Mouse (Mus musculus) forebrain, embryonic 15.5 days (tissue): ENCODE results near the gene Helz. TPM values are rescaled to one million over a fixed set of nuclear protein-coding genes. Genes with fewer than 3 reads are reported as not detected.
"Not testable (repeated sequence)": the region's sequence is repeated elsewhere in the genome, so short reads cannot be mapped to it uniquely, and the experiment has no call there.

Experiments
- ATAC-seq: fragments of 200-750 bp; cut with Nextera tagmentation; replicated peaks from 2 replicates; pipeline ENCODE4 v1.8.0; 2017; ENCODE audit warnings: mild to moderate bottlenecking, moderate TSS enrichment, moderate library complexity
- H3K27ac ChIP-seq: fragments of 300-500 bp; sonication (generic); replicated peaks from 2 replicates; pipeline ENCODE4 v1.5.1; 2015; ENCODE audit warnings: mild to moderate bottlenecking, inconsistent platforms
- H3K27me3 ChIP-seq: fragments of 300-500 bp; sonication (generic); 2 replicates; pipeline ENCODE4 v1.6.1; 2015; ENCODE audit warnings: inconsistent platforms
- H3K36me3 ChIP-seq: fragments of 300-500 bp; sonication (generic); 2 replicates; pipeline ENCODE4 v1.6.1; 2015; ENCODE audit warnings: mild to moderate bottlenecking, inconsistent platforms
- H3K4me1 ChIP-seq: fragments of 300-500 bp; sonication (generic); 2 replicates; pipeline ENCODE4 v1.6.1; 2015; ENCODE audit warnings: inconsistent platforms
- H3K4me2 ChIP-seq: fragments of 300-500 bp; sonication (generic); replicated peaks from 2 replicates; pipeline ENCODE4 v1.6.1; 2015; ENCODE audit warnings: mild to moderate bottlenecking, inconsistent platforms
- H3K4me3 ChIP-seq: fragments of 300-500 bp; sonication (generic); 2 replicates; pipeline ENCODE4 v1.5.1; 2015; ENCODE audit warnings: mild to moderate bottlenecking, inconsistent platforms
- H3K9ac ChIP-seq: fragments of 300-500 bp; sonication (generic); replicated peaks from 2 replicates; pipeline ENCODE4 v1.6.1; 2015; ENCODE audit warnings: mild to moderate bottlenecking, inconsistent platforms
- H3K9me3 ChIP-seq: fragments of 300-500 bp; sonication (generic); 2 replicates; pipeline ENCODE4 v1.6.1; 2016; ENCODE audit warnings: inconsistent platforms
- WGBS: fragments of 180-500 bp; shearing (Covaris S2); methylation state at CpG from one replicate; pipeline ENCODE4 v1.1.7; 2015; ENCODE audit warnings: mixed read lengths; 5-methylcytosine and 5-hydroxymethylcytosine counted together
- polyA plus RNA-seq: library from polyadenylated mRNA; unstranded; fragments of >200 nt; fragmentation: Nextera tagmentation; extraction: Ambion mirVana; gene quantifications from 2 replicates; pipeline ENCODE4 v1.2.1, GENCODE M21; 2015

Helz gene
- polyA plus RNA-seq, 1 experiment from 2014 or later = 18.7 TPM

GRCm38 (mm10) chr11:107586129-107586528, 38.4 kb downstream of the Helz start:
- not testable (repeated sequence) for H3K4me2 ChIP-seq, H3K27ac ChIP-seq, ATAC-seq, H3K9ac ChIP-seq, H3K4me1 ChIP-seq, H3K36me3 ChIP-seq, H3K27me3 ChIP-seq, H3K4me3 ChIP-seq, H3K9me3 ChIP-seq
- WGBS = 87% methylated on average over 5 of the region's 5 CpGs

DNA sequence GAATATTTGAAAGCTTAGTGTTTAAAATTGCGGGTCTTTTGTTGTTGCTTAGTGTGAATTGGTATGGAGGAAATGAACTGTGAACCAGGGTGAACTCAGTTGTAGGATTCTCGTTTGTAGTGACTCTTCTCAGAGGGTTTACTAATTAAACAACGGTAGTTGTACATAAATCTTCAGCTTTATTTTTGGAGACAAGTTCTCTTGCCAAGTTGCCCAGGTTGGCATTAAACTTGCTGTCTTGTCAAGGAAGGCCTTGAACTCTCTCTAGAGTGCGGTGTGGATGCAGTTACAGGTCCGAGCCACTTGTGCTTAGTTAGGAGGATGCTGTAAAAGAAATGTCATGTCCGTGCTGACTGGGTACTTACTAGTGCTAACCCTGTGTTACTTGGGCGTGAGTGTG, 39.4 kb downstream of the Helz start:
- H3K4me1 ChIP-seq = peaks cover 9% of the 10 kb centered on the region
- H3K4me3 ChIP-seq = no peak overlapping the region
- H3K27me3 ChIP-seq = no peaks in the 10 kb centered on the region
- H3K36me3 ChIP-seq = no peaks in the 10 kb centered on the region; the same call in 1 of the 2 replicates
- H3K4me2 ChIP-seq = no peak overlapping the region
- H3K9ac ChIP-seq = no peak overlapping the region
- H3K9me3 ChIP-seq = no peaks in the 10 kb centered on the region
- WGBS = 88% methylated on average over 7 of the region's 7 CpGs
- H3K27ac ChIP-seq = no peak overlapping the region
- no peak for ATAC-seq

GRCm38 (mm10) chr11:107592575-107592974, 44.8 kb downstream of the Helz start:
- ATAC-seq = no peak
- H3K9me3 ChIP-seq = no peaks in the 10 kb centered on the region
- H3K36me3 ChIP-seq = peaks cover 28% of the 10 kb centered on the region
- H3K27me3 ChIP-seq = no peaks in the 10 kb centered on the region
- H3K27ac ChIP-seq = no peak overlapping the region
- 83% methylated on average over 5 of the region's 5 CpGs for WGBS
- H3K9ac ChIP-seq = no peak overlapping the region
- H3K4me3 ChIP-seq = no peak overlapping the region
- H3K4me2 ChIP-seq = no peak overlapping the region
- no peaks in the 10 kb centered on the region for H3K4me1 ChIP-seq

- no peak overlapping the region for H3K9ac ChIP-seq
- H3K4me2 ChIP-seq = no peak overlapping the region
- no peaks in the 10 kb centered on the region for H3K9me3 ChIP-seq
- no peak overlapping the region for H3K27ac ChIP-seq
- H3K27me3 ChIP-seq = no peaks in the 10 kb centered on the region
- H3K4me3 ChIP-seq = no peak overlapping the region
- ATAC-seq = no peak
- no peaks in the 10 kb centered on the region for H3K4me1 ChIP-seq
- 92% methylated on average over 4 of the region's 4 CpGs for WGBS
- H3K36me3 ChIP-seq = peaks cover 47% of the 10 kb centered on the region
These were observed 49.7 kb downstream of the Helz start for GRCm38 (mm10) chr11:107597381-107597780.

DNA sequence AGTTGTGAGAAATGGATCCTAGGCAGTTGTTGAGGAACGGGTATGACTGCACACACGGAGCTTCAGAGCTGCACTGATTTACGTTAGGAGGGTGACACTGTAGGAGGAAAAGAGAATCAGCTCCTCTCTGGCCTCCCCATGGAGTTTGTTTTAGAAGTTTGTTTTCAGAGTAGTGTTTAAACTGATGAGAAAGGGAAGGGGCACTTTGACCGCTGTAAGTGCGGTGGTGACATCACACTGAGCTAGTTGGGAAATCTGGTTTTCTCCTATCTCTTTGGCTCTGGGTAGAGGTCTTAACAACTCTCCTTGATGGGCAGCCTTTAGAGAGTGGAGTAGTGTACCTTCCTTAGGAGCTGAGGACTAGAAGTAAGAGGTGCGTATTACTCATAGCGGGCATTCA, 58.0 kb downstream of the Helz start:
- peaks cover 30% of the 10 kb centered on the region for H3K36me3 ChIP-seq
- no peaks in the 10 kb centered on the region for H3K4me1 ChIP-seq
- no peak overlapping the region for H3K9ac ChIP-seq
- no peak for ATAC-seq
- H3K4me3 ChIP-seq = no peak overlapping the region
- no peaks in the 10 kb centered on the region for H3K9me3 ChIP-seq
- no peaks in the 10 kb centered on the region for H3K27me3 ChIP-seq
- no peak overlapping the region for H3K4me2 ChIP-seq
- no peak overlapping the region for H3K27ac ChIP-seq
- 96% methylated on average over 7 of the region's 7 CpGs for WGBS

DNA sequence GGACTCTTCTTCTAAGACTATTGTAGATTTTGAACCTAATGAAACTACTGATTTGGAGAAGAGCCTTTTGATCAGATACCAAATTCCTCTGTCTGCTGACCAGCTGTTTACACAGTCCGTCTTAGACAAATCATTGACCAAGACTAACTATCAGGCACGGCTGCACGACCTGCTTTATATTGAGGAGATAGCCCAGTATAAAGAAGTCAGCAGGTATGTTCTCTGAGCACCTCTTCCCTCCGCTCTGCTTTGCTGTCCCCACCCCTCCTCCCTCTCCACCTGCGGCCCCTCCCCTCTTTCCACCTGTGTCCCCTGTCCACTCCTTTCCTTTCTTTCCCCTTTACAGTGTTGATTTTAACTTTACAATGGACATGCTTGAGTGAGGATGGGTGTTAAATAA, 66.2 kb downstream of the Helz start:
- H3K36me3 ChIP-seq = 0 out of 2 replicates have a peak, but pooled peaks cover 13% of the 10 kb centered on the region
- no peaks in the 10 kb centered on the region for H3K4me1 ChIP-seq
- no peak overlapping the region for H3K4me3 ChIP-seq
- H3K27me3 ChIP-seq = no peaks in the 10 kb centered on the region
- H3K9me3 ChIP-seq = no peaks in the 10 kb centered on the region
- H3K27ac ChIP-seq = no peak overlapping the region
- no peak for ATAC-seq
- no peak overlapping the region for H3K4me2 ChIP-seq
- no peak overlapping the region for H3K9ac ChIP-seq
- WGBS = 95% methylated on average over 5 of the region's 5 CpGs

DNA sequence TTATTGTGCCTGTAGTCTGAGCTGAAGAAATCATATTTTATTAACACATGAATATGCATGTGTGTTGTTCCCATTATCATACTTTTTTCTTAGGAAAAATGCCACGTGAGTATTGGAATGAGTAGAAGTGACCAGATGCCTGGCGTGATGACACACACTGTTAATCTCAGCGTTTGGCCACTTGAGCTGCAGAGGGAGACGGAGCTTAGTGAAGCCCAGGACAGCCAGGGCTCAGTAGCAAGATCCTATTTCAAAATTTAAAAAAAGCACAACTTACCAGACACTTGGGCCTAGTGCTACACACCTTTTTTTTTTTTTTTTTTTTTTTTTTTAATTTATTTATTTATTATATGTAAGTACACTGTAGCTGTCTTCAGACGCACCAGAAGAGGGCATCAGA, 68.0 kb downstream of the Helz start:
- no peaks in the 10 kb centered on the region for H3K4me1 ChIP-seq
- no peak overlapping the region for H3K4me3 ChIP-seq
- H3K9ac ChIP-seq = no peak overlapping the region
- peaks cover 30% of the 10 kb centered on the region for H3K36me3 ChIP-seq
- ATAC-seq = no peak
- WGBS = 94% methylated on average over 5 of the region's 5 CpGs
- no peak overlapping the region for H3K4me2 ChIP-seq
- no peaks in the 10 kb centered on the region for H3K27me3 ChIP-seq
- no peak overlapping the region for H3K27ac ChIP-seq
- H3K9me3 ChIP-seq = no peaks in the 10 kb centered on the region

- Histone ChIP-seq H3K9ac (no peak overlapping the region), H3K4me1 (no peaks in the 10 kb centered on the region), H3K4me3 (no peak overlapping the region), H3K36me3 (peaks cover 35% of the 10 kb centered on the region), H3K4me2 (no peak overlapping the region), H3K27ac (no peak overlapping the region), H3K9me3 (no peaks in the 10 kb centered on the region), H3K27me3 (no peaks in the 10 kb centered on the region)
- no peak for ATAC-seq
- whole genome bisulfite sequencing = 38% methylated on average over 5 of the region's 5 CpGs
These were observed 70.2 kb downstream of the Helz start for GRCm38 (mm10) chr11:107617976-107618375.

DNA sequence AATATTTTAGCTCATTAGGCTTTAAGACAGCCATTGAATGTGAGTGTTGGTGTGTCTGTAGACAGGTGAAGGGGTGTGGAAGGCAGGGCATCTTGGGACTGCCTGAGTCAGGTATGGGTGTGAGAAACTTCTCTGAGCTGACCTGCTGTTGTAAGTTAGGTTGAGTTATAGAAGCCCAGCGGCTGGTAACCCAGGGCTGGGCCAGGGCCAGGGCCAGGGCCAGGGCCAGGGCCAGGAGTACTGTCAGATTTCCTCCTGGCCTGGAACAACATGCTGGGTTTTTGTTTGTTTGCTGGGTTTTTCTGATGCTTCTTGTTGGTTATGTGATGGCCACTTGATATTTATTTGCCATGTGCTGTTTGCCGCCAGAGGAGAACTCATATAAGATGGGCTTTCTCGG, 76.9 kb downstream of the Helz start:
- H3K27ac ChIP-seq = no peak overlapping the region
- H3K4me3 ChIP-seq = no peak overlapping the region
- H3K4me2 ChIP-seq = no peak overlapping the region
- 94% methylated on average over 3 of the region's 3 CpGs for WGBS
- no peak overlapping the region for H3K9ac ChIP-seq
- no peak for ATAC-seq
- no peaks in the 10 kb centered on the region for H3K9me3 ChIP-seq
- H3K27me3 ChIP-seq = no peaks in the 10 kb centered on the region
- no peaks in the 10 kb centered on the region for H3K4me1 ChIP-seq
- peaks cover 26% of the 10 kb centered on the region for H3K36me3 ChIP-seq

GRCm38 (mm10) chr11:107625746-107626145, 78.0 kb downstream of the Helz start:
- ATAC-seq = no peak
- WGBS = 86% methylated on average over 11 of the region's 11 CpGs

GRCm38 (mm10) chr11:107629504-107629903, 81.8 kb downstream of the Helz start:
- Histone ChIP-seq H3K4me2 (no peak overlapping the region), H3K4me3 (no peak overlapping the region), H3K36me3 (peaks cover 24% of the 10 kb centered on the region; the same call in 1 of the 2 replicates), H3K4me1 (no peaks in the 10 kb centered on the region), H3K9me3 (no peaks in the 10 kb centered on the region), H3K27me3 (no peaks in the 10 kb centered on the region), H3K27ac (no peak overlapping the region), H3K9ac (no peak overlapping the region)
- WGBS = 29% methylated on average over 4 of the region's 4 CpGs
- ATAC-seq = peak; percentile 69

More at GRCm38 (mm10) chr11:107625746-107626145, 78.0 kb downstream of the Helz start:
- Histone ChIP-seq H3K9me3 (no peaks in the 10 kb centered on the region), H3K27me3 (no peaks in the 10 kb centered on the region), H3K4me1 (no peaks in the 10 kb centered on the region), H3K9ac (no peak overlapping the region), H3K4me2 (no peak overlapping the region), H3K27ac (no peak overlapping the region), H3K4me3 (no peak overlapping the region), H3K36me3 (peaks cover 15% of the 10 kb centered on the region)

DNA sequence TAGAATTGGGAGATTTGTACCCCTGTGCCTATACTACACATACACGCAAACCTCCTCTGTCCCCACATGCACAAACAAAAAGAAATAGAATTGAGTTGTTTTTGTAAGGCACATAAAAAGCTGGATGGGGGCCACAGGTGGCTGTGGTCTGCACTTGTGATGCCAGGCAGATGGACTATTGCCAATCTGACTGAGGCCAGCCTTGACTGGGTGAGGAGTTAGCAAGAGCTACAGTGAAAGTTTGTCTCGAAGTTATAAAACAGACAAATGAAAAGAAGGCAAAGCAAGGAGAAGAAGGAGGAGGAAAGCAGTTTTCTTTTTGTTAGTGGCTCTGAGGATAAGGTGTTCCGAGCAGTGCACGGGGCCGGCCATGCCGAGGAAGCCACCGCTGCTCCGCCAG, 82.2 kb downstream of the Helz start:
- no peaks in the 10 kb centered on the region for H3K4me1 ChIP-seq
- no peak for ATAC-seq
- H3K9ac ChIP-seq = no peak overlapping the region
- H3K36me3 ChIP-seq = peaks cover 26% of the 10 kb centered on the region; the same call in 1 of the 2 replicates
- H3K4me2 ChIP-seq = no peak overlapping the region
- 87% methylated on average over 8 of the region's 8 CpGs for WGBS
- no peaks in the 10 kb centered on the region for H3K27me3 ChIP-seq
- no peak overlapping the region for H3K27ac ChIP-seq
- H3K4me3 ChIP-seq = no peak overlapping the region
- no peaks in the 10 kb centered on the region for H3K9me3 ChIP-seq

GRCm38 (mm10) chr11:107631124-107631523, 83.4 kb downstream of the Helz start:
- H3K27ac ChIP-seq = no peak overlapping the region
- H3K4me2 ChIP-seq = no peak overlapping the region
- peaks cover 29% of the 10 kb centered on the region; the same call in 1 of the 2 replicates for H3K36me3 ChIP-seq
- no peak overlapping the region for H3K9ac ChIP-seq
- ATAC-seq = no peak
- no peaks in the 10 kb centered on the region for H3K4me1 ChIP-seq
- 90% methylated on average over 7 of the region's 7 CpGs for WGBS
- H3K4me3 ChIP-seq = no peak overlapping the region
- H3K27me3 ChIP-seq = no peaks in the 10 kb centered on the region
- no peaks in the 10 kb centered on the region for H3K9me3 ChIP-seq
